Mouse (Mus musculus) heart, adult 2 months (tissue): ENCODE data around the gene Pgpep1l. TPM values are rescaled to one million over a fixed set of nuclear protein-coding genes. Genes with fewer than 3 reads are reported as not detected.
A peak's percentile ranks its signal among the peaks of the same experiment; 100 is the strongest.

ENCODE experiments used
- DNase-seq, 2 experiments: peaks; one replicate each; pipeline ENCODE4 v3.0.0; 2021
- H3K27ac ChIP-seq: fragments of 200-600 bp; 2 replicates; pipeline ENCODE4 v1.8.1; 2022
- H3K27me3 ChIP-seq: fragments of 200-500 bp; 2 replicates; pipeline ENCODE4 v1.6.1; 2012; ENCODE audit warnings: mild to moderate bottlenecking, low read length, inconsistent platforms, mixed read lengths; ENCODE audit not compliant: control insufficient read depth, insufficient read depth
- H3K36me3 ChIP-seq: fragments of 200-500 bp; 2 replicates; pipeline ENCODE4 v1.6.1; 2012; ENCODE audit warnings: low read length, inconsistent platforms; ENCODE audit not compliant: control insufficient read depth, insufficient read depth
- H3K4me1 ChIP-seq: fragments of 200-500 bp; 2 replicates; pipeline ENCODE4 v1.6.1; 2011; ENCODE audit warnings: low read length; ENCODE audit not compliant: control insufficient read depth, insufficient read depth
- H3K4me3 ChIP-seq: fragments of 200-600 bp; 2 replicates; pipeline ENCODE4 v1.8.1; 2022
- H3K79me2 ChIP-seq: fragments of 200-500 bp; replicated peaks from 2 replicates; pipeline ENCODE4 v1.6.1; 2012; ENCODE audit warnings: mild to moderate bottlenecking, inconsistent platforms, low read length, moderate library complexity, mixed read lengths; ENCODE audit not compliant: control insufficient read depth, insufficient read depth
- H3K9ac ChIP-seq: fragments of 200-500 bp; 2 replicates; pipeline ENCODE4 v1.6.1; 2012; ENCODE audit warnings: low read depth, mild to moderate bottlenecking, control low read depth, inconsistent platforms, low read length, mixed read lengths
- CTCF ChIP-seq: fragments of 200-600 bp; IDR thresholded peaks from 2 replicates; pipeline ENCODE4 v1.8.1; 2022; ENCODE audit warnings: antibody characterized with exemption, mild to moderate bottlenecking, moderate library complexity
- EP300 ChIP-seq: fragments of 200-500 bp; IDR thresholded peaks from 2 replicates; pipeline ENCODE4 v1.6.1; 2011; ENCODE audit warnings: low read depth, low read length, control low read depth; ENCODE audit not compliant: insufficient read depth
- POLR2A ChIP-seq: fragments of 200-500 bp; IDR thresholded peaks from 2 replicates; pipeline ENCODE4 v1.6.1; 2011; ENCODE audit warnings: mild to moderate bottlenecking, low read depth, low read length, control low read depth; ENCODE audit not compliant: insufficient read depth
- WGBS: fragments of 180-500 bp; shearing (Covaris S2); methylation state at CpG from one replicate; pipeline ENCODE4 v1.1.7; 2018; 5-methylcytosine and 5-hydroxymethylcytosine counted together
- intact Hi-C: fragments of 180-260 bp; cut with DNase I; formaldehyde crosslinking; loops from one replicate; pipeline ENCODE4 v1.15.1; 2025
- polyA plus RNA-seq: library from polyadenylated mRNA; depleted of rRNA; stranded (reverse); fragments of >200 nt; gene quantifications from 2 replicates; pipeline ENCODE4 v1.2.3, GENCODE M21; 2012
- total RNA-seq, 2 experiments: library from RNA; stranded (reverse); gene quantifications; 2 replicates each; pipeline ENCODE4 v1.2.3; 2021

The Pgpep1l gene
- total and polyA plus RNA-seq, 3 experiments: 0.12 TPM; not detected in 2

DNA sequence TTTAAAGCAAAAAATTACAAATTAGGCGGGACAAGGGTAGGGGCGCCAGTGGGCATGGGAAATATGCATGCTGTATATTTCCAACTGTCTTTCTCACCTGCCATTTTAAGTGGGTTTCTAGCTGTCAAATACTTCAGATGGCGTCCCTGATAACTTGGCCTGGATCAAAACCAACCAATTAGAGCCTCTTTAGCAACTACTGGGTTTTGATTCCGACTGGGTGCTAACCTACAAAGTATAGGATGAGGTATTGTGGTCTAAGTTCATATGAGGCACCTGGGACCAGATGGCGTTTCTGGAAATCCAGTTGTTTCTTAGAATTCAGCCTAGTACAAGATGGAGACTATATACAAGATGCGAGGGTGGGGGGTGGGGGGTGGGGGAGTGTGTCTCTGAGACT is 7.8 kb upstream of the Pgpep1l start:
- intact Hi-C loops: no loop called here
- Histone ChIP-seq H3K27me3 (peaks cover 8% of the 10 kb centered on the region), H3K79me2 (no peaks in the 10 kb centered on the region), H3K4me3 (no peak overlapping the region), H3K36me3 (no peaks in the 10 kb centered on the region), H3K27ac (no peak overlapping the region), H3K4me1 (peaks cover 5% of the 10 kb centered on the region), H3K9ac (no peak overlapping the region)
- no peak for TF ChIP-seq POLR2A
- TF ChIP-seq EP300: no peak
- no peak for TF ChIP-seq CTCF
- DNase-seq: no peak
- 95% methylated on average over 6 of the region's 6 CpGs for WGBS

DNA sequence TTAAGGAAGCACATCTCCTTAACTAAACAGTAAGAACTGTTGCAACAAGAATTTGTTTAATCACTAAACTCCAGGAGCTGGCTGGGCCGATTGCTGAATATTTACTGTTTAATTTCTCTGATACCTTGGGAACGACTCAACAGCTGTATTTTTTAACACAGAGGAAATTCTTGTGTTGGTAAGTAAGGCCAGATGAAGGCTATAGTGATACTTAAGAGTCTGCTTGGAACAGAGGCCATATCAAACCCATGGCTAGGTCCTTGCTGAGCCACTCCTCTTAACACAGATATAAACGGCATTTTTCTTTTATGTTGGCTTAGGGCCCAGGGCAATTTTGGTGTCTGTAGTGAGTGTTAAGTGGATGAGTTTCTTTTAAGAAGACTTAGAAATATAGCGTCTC is 6.5 kb upstream of the Pgpep1l start:
- no peaks in the 10 kb centered on the region for H3K79me2 ChIP-seq
- H3K9ac ChIP-seq: no peak overlapping the region
- WGBS: 54% methylated on average over 4 of the region's 4 CpGs
- H3K27ac ChIP-seq: no peak overlapping the region
- H3K4me3 ChIP-seq: no peak overlapping the region
- intact Hi-C loops: no loop called here
- TF ChIP-seq POLR2A (no peak), EP300 (no peak), CTCF (no peak)
- DNase-seq: no peak
- no peaks in the 10 kb centered on the region for H3K27me3 ChIP-seq
- H3K4me1 ChIP-seq: no peaks in the 10 kb centered on the region; the same call in 1 of the 2 replicates
- H3K36me3 ChIP-seq: no peaks in the 10 kb centered on the region

DNA sequence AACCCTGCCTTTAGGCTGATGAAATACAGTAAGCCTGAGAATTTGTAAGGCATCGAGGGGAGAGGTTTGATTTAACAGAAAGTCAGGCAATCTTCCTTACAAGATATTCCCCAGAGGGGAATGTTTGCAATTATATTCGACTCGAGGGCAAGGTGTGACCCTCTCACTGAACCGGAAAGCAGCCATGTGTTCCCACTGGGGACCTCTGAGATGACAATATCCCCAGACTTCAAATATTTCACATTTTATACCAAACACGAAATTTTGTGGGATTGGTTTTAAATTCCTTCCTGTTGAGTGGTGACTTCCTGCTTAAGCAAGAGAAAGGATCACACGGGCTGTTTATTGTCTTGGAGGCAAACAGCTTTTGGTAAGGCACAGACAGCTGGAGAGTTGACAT is 2.7 kb upstream of the Pgpep1l start:
- Histone ChIP-seq H3K4me3 (no peak overlapping the region), H3K27ac (no peak overlapping the region), H3K27me3 (no peaks in the 10 kb centered on the region), H3K36me3 (no peaks in the 10 kb centered on the region), H3K79me2 (no peaks in the 10 kb centered on the region), H3K4me1 (peaks cover 5% of the 10 kb centered on the region), H3K9ac (no peak overlapping the region)
- no peak for DNase-seq
- intact Hi-C loops: no loop called here
- TF ChIP-seq EP300 (no peak), CTCF (no peak)
- WGBS: 24% methylated on average over 6 of the region's 6 CpGs

DNA sequence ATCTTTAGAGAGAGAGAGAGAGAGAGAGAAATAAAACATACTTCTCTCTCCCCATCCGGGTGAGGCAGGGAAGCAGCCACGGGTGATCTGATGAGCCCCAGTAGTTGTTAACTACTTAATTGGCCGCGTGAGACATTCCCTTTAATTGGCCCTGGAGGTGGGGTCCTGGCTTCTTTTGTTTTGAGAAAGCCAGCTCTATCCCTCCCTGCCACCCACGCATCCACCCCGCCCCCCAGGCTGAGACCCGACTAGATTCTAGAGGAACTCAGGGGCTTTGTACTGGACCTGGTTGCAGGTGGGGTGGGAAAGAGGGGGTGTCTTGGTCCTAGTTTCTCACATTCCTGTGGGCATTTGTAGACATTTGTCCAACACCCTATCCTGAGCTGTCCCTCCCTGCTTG is 1.4 kb upstream of the Pgpep1l start:
- intact Hi-C loops: no loop called here
- Histone ChIP-seq H3K79me2 (no peaks in the 10 kb centered on the region), H3K27ac (no peak overlapping the region), H3K27me3 (no peaks in the 10 kb centered on the region), H3K36me3 (no peaks in the 10 kb centered on the region), H3K4me1 (peaks cover 5% of the 10 kb centered on the region), H3K4me3 (no peak overlapping the region), H3K9ac (no peak overlapping the region)
- DNase-seq: no peak
- TF ChIP-seq EP300 (no peak), CTCF (no peak), POLR2A (no peak)
- 70% methylated on average over 7 of the region's 7 CpGs for WGBS

DNA sequence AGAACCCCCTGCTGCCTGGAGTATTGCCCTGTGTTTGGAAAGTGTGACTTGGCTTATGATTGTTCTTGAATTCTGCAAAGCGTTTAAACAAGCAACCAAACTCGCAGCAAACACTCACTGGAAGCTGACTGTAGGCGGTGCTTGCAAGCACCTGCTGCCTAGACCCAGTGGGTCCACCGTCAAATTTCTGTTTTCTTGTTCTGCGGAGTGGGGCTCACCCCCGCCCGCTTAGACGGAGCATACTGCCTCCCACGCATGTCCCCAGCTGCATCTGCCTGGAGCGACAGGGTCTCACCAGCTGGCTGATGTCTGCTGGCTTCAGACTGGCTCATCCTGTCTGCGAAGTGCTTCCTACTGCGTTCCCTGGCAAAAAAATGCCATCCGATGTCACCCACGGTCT is 498 bp upstream of the Pgpep1l start:
- intact Hi-C loops: loop anchor here (5.0 kb wide), 2 partner anchors 37 to 38 kb away; no protein-coding TSS in a partner anchor
- Histone ChIP-seq H3K9ac (no peak overlapping the region), H3K27ac (peak overlapping the region; percentile 55), H3K27me3 (no peaks in the 10 kb centered on the region), H3K4me3 (peak overlapping the region; percentile 52), H3K4me1 (peaks cover 5% of the 10 kb centered on the region), H3K79me2 (no peaks in the 10 kb centered on the region), H3K36me3 (no peaks in the 10 kb centered on the region)
- TF ChIP-seq EP300: no peak
- no peak for TF ChIP-seq CTCF
- TF ChIP-seq POLR2A: no peak
- peak; percentile 47 to 49 for DNase-seq
- WGBS: 9% methylated on average over 14 of the region's 14 CpGs

DNA sequence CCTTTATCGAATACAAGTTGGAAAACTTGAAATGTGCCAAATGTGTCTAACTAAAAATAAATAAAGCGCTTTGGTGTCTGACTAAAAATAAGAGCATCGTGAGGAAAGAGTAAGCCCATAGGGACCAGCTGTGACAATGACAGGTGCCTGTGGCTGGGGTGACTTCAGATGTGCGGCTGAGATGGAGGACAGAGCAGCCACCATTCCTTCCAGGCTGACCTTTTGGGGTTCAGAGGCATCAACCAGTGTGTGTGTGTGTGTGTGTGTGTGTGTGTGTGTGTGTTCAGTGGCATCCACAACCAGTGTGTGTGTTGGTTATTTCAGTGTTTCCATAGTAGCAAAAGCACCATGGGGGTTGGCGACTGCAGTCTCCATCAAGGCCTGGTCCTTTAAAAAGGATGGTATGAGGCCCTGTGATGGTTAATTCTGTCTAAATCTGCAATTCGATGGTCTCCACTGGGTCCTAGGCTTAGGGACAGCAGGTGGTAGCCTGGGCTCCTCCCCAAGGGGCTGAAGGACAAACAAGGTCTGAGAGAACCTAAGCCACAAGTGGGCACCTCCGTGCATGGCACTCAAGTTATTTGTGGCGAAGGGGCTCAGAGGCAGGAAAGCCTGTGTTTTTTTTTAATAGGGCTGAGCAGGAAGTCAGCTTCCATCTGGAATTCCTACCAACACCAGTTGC is 546 bp downstream of the Pgpep1l start:
- intact Hi-C loops: loop anchor here (5.0 kb wide), 2 partner anchors 36 to 39 kb away; no protein-coding TSS in a partner anchor
- Histone ChIP-seq H3K27ac (no peak overlapping the region; the same call in 1 of the 2 replicates), H3K9ac (no peak overlapping the region), H3K27me3 (no peaks in the 10 kb centered on the region), H3K4me1 (peaks cover 5% of the 10 kb centered on the region), H3K79me2 (no peaks in the 10 kb centered on the region), H3K36me3 (no peaks in the 10 kb centered on the region), H3K4me3 (peak overlapping the region; percentile 52)
- WGBS: 41% methylated on average over 8 of the region's 8 CpGs
- TF ChIP-seq EP300 (no peak), POLR2A (no peak), CTCF (no peak)
- DNase-seq: no peak
